Mouse (Mus musculus) layer of hippocampus, adult 9-10 months (tissue): ENCODE measurements around the gene Otulinl.

Experiments used
- DNase-seq: peaks from one replicate; pipeline ENCODE4 v3.0.0; 2022; ENCODE audit warnings: low spot score

Gene Otulinl

DNA sequence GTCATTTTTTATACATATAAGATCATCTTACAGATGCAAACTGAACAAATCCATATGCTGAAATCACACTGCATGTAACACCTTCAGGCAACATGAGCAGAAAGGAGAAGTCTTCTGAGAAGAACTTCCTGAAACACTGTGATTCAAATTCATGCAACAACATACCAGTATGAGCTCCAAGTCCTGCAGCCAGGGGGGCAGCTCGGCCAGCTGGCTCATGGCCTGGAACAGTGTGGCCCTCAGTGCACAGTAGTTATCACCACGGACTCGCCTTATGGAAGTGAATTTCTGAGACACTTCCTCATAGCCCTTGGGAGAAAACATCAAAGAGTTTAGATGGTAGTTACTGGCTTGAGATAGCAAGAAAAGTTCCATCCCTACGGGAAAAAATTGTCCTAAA lies 65.2 kb downstream of the Otulinl start:
- DNase-seq, result no peak

DNA sequence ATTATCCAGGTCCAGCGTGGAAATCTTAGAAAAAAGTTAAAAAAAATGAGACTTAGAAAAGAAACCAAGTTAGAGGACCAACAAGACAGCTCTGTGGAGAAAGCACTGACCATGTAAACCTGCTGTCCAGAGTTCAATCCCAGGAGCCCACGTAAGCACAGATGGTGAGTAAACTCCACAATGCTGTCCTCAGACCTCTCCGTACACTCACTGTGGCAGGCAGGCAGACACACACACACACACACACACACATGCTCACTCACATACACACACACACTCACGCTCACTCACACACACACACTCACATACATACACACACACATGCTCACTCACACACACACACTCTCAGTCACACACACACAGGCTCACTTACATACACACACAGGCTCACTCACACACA lies 68.1 kb downstream of the Otulinl start:
- no peak for DNase-seq

DNA sequence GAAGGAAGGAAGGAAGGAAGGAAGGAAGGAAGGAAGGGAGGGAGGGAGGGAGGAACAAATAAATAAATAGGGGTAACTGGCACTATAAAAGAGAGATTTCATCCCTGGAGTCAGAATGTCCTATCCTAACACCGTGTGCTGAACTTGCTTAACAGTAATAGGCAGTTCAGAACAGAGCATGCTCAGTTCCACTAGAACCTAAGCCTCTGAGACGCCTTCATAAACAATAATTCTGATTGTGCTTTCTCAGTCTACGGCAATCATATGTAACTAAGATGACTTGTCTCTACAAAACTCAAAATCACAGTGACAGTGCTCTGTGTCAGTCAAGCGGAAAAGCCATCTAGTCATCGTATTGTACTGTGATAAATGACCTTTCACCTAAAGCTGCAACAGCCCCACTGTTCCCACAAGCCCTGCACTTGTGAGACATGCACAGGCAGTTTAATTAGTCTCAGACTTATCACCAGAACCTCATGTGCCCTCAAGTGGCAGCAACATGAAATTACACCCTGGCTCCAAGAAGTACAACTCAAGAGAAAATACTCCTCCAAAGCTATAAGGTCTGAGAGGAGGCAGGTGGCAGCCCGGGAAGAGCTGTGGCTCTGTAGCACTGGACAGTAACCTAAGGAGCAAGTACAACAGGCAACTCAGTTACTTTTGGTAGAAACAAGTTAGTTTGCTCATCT lies 68.7 kb downstream of the Otulinl start:
- no peak for DNase-seq

DNA sequence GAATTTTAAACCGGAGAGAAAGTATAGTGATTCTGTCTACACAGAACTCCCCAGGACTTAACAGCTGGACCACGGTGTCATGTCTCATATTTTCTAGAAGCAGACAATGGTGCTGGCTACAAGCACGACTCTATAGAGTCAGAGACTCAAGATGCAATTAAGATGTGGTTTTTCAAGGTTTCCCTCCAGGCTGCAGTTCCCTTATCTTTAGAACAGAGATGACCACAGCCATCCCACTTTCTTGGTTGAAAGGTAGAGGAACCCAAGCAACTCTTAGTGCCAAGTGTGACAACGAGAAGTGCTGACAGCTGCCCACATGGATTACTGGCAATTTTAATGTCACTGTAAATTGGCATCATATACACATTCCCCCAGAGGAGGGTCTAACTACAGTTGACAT lies 71.8 kb downstream of the Otulinl start:
- no peak for DNase-seq

DNA sequence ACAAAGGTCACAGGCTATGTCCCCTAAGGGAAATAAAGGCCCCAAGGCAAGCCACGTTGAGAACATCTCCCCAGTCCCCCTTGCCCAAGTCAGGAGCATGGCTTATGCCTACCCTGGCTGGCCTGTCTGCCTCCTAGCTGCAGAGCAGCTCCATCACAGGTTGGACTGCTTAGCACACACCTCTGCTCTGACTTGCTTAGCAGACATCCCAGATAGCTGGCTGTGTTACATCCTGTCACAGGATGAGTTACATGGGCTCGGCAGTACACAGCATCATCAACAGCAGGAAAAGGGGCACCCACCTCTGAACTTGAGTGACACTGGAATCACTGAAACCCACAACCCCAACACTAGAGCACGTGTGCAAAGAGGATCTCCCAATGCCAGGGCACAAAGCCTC lies 76.1 kb downstream of the Otulinl start:
- no peak for DNase-seq
